14 mouse cellular contexts compared by ENCODE assay signal in the genomic region with DNA sequence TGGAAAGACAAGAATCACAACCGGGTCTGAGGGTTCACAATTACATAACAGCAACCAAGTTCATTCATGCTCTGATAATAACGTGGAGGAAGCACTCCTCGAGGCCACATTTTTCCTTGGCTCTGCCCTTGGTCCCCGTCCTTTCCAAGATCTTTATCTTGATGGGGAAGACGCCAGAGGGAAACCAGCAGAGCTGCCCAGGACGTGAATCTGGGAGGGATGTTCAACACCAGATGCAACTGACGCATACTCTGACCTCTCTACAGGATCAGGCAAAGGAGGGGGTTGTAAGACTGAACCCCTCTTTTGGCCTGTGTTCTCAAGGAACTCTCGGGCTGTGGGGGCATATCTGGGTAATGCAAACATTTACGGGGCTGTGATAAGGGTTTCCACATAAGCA. TPM values are rescaled to one million over a fixed set of nuclear protein-coding genes. Genes with fewer than 3 reads are reported as not detected.
A peak's percentile ranks its signal among the peaks of the same experiment; 100 is the strongest.
DNase-seq lines count a peak whose midpoint lies in the region; ATAC-seq lines count a peak whose summit lies in the region.
"Had no signal": no experiment of that assay in that cellular context is flagged by ENCODE, and none has a peak within 500 bp of the region (broad histone marks: within the 10 kb centered on the region; RNA-seq: fewer than 3 reads in every experiment).

No protein-coding gene starts in this region.

- H3K9ac ChIP-seq in heart, embryonic 12.5 days = no peak overlapping the region
- no peak overlapping the region for H3K9ac ChIP-seq in hindbrain, embryonic 12.5 days
- H3K9ac ChIP-seq: embryonic facial prominence, embryonic 12.5 days; hindbrain, embryonic 15.5 days; limb, embryonic 12.5 days had no signal

- no peak overlapping the region for H3K27ac ChIP-seq in heart, embryonic 12.5 days (ENCODE audit: poor library complexity, severe bottlenecking)
- H3K27ac ChIP-seq in hindbrain, embryonic 12.5 days = no peak overlapping the region
- H3K27ac ChIP-seq: embryonic facial prominence, embryonic 12.5 days; hindbrain, embryonic 15.5 days; limb, embryonic 12.5 days had no signal

- no peaks in the 10 kb centered on the region for H3K9me3 ChIP-seq in heart, embryonic 12.5 days (replicated peaks)
- H3K9me3 ChIP-seq in hindbrain, embryonic 12.5 days (replicated peaks) = no peaks in the 10 kb centered on the region
- H3K9me3 ChIP-seq: embryonic facial prominence, embryonic 12.5 days; hindbrain, embryonic 15.5 days; limb, embryonic 12.5 days had no signal

- peak; percentile 16 to 17 for DNase-seq in heart, adult 9 months (ENCODE audit: low spot score in 2 of 2)
- peak; percentile 53 for DNase-seq in MN1 (ENCODE audit: low spot score)
- DNase-seq in heart, postnatal 10 days = peak; percentile 16 to 27
- DNase-seq in lung, postnatal 10 days = peak; percentile 59
- no peak for DNase-seq in spleen, postnatal 14 days (ENCODE audit: low spot score in 2 of 2)
- DNase-seq: cerebellum, adult 18-20 months had no signal

- intact Hi-C loops in heart, postnatal 10 days (cut with DNase I) = no loop called here

- H3K4me3 ChIP-seq in heart, embryonic 12.5 days = no peak overlapping the region
- no peak overlapping the region for H3K4me3 ChIP-seq in hindbrain, embryonic 12.5 days
- H3K4me3 ChIP-seq: embryonic facial prominence, embryonic 12.5 days; hindbrain, embryonic 15.5 days; limb, embryonic 12.5 days; myocyte had no signal

- no peaks in the 10 kb centered on the region for H3K27me3 ChIP-seq in heart, embryonic 12.5 days (replicated peaks)
- no peaks in the 10 kb centered on the region for H3K27me3 ChIP-seq in hindbrain, embryonic 12.5 days
- H3K27me3 ChIP-seq: embryonic facial prominence, embryonic 12.5 days; hindbrain, embryonic 15.5 days; limb, embryonic 12.5 days had no signal

- ATAC-seq in heart, embryonic 12.5 days (ENCODE audit: insufficient number of reproducible peaks, low FRiP score) = no peak
- ATAC-seq in hindbrain, embryonic 12.5 days (ENCODE audit: low FRiP score) = no peak
- no peak for ATAC-seq in cerebellum, adult (ENCODE audit: insufficient number of reproducible peaks, low FRiP score, low TSS enrichment)
- ATAC-seq: forebrain, embryonic 16.5 days had no signal

- no peaks in the 10 kb centered on the region for H3K36me3 ChIP-seq in heart, embryonic 12.5 days
- H3K36me3 ChIP-seq in hindbrain, embryonic 12.5 days = no peaks in the 10 kb centered on the region
- H3K36me3 ChIP-seq: embryonic facial prominence, embryonic 12.5 days; hindbrain, embryonic 15.5 days; limb, embryonic 12.5 days had no signal

- 31% methylated on average over 9 of the region's 9 CpGs for WGBS in heart, embryonic 12.5 days
- WGBS in hindbrain, embryonic 12.5 days = 79% methylated on average over 9 of the region's 9 CpGs

- H3K4me2 ChIP-seq in heart, embryonic 12.5 days = no peak overlapping the region
- H3K4me2 ChIP-seq in hindbrain, embryonic 12.5 days (replicated peaks) = no peak overlapping the region
- H3K4me2 ChIP-seq: embryonic facial prominence, embryonic 12.5 days; hindbrain, embryonic 15.5 days; limb, embryonic 12.5 days had no signal

- H3K4me1 ChIP-seq in heart, embryonic 12.5 days (replicated peaks) = peaks cover 62% of the 10 kb centered on the region
- peaks cover 29% of the 10 kb centered on the region for H3K4me1 ChIP-seq in hindbrain, embryonic 12.5 days

RNA-seq across cellular contexts. Expression of gene 1700025G04Rik, which starts 38.1 kb away (rescaled TPM):
- 28.4 and 30.3 TPM in 2 replicates for polyA plus RNA-seq in heart, embryonic 12.5 days (2016; fragmentation: Nextera tagmentation; extraction: Ambion mirVana)
- 10 to 100 TPM; 56.4 to 60.5 TPM for total RNA-seq in heart, postnatal 10 days (2021)
- 51.0 and 58.8 TPM in 2 replicates for polyA plus RNA-seq in hindbrain, embryonic 12.5 days (2016; fragmentation: Nextera tagmentation; extraction: Ambion mirVana)

Comparison
In these comparisons a context has a peak if more than half of its experiments do, and no peak if none do; other contexts are left out.
1. DNase-seq: peak in heart, adult 9 months (2 of 2), MN1 (single experiment), heart, postnatal 10 days (2 of 2) and lung, postnatal 10 days (single experiment); none in spleen, postnatal 14 days (0 of 2).